Mouse (Mus musculus): ENCODE measurements around the gene Oprm1. TPM values are rescaled to one million over a fixed set of nuclear protein-coding genes. Genes with fewer than 3 reads are reported as not detected.

Gene Oprm1
- polyA plus RNA-seq, 1 experiment from 2014 or later = not detected

DNA sequence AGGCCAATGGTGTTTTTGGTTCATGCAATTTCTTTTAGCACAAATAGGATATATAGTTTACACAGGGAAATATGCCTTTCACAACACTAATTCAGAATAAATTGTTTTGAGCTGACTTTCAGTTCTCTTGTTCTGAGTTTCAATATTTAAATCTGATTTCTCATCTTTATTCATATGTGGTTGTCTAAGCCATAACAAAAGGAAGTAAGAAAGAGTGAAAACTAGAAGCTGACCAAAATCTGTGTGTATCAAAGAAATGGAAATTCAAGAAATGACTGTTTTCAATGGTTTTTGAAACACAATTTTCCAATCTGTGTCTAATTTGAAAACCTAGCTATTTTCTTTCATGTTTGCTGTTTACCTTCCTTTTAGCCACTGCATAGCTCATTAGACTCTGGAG lies 282.7 kb downstream of the Oprm1 start:
- Histone ChIP-seq H3K27ac (no peak overlapping the region), H3K27me3 (ENCODE audit: low read depth, poor library complexity, severe bottlenecking) (no peaks in the 10 kb centered on the region), H3K36me3 (no peaks in the 10 kb centered on the region), H3K4me3 (no peak overlapping the region), H3K4me1 (peaks cover 4% of the 10 kb centered on the region; the same call in 1 of the 2 replicates), H3K9me3 (replicated peaks) (no peaks in the 10 kb centered on the region)
- DNase-seq (ENCODE audit: low spot score) = no peak

DNA sequence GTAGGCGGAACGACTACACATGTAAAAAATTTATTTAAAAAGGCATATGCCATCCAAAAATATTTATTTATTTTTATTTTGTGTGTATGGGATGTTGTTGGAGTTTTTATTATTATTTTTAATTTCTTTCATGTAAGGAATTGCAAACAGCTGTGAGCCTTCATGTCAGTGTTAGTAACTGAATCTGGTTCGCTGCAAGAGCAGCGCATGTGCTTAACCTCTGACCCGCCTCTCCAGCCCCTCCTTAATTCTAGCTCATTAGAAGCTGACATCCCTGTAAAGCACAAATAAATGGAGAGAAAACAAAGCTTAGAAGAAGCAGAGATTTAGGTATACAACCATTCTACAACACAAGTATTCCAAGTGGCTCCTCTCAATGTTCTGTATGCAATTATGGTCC lies 285.6 kb downstream of the Oprm1 start:
- Histone ChIP-seq H3K27ac (no peak overlapping the region), H3K4me3 (no peak overlapping the region), H3K9me3 (replicated peaks) (no peaks in the 10 kb centered on the region), H3K27me3 (ENCODE audit: low read depth, poor library complexity, severe bottlenecking) (no peaks in the 10 kb centered on the region), H3K36me3 (no peaks in the 10 kb centered on the region), H3K4me1 (peaks cover 16% of the 10 kb centered on the region)
- 68% methylated on average over 5 of the region's 5 CpGs for WGBS
- DNase-seq (ENCODE audit: low spot score) = no peak

DNA sequence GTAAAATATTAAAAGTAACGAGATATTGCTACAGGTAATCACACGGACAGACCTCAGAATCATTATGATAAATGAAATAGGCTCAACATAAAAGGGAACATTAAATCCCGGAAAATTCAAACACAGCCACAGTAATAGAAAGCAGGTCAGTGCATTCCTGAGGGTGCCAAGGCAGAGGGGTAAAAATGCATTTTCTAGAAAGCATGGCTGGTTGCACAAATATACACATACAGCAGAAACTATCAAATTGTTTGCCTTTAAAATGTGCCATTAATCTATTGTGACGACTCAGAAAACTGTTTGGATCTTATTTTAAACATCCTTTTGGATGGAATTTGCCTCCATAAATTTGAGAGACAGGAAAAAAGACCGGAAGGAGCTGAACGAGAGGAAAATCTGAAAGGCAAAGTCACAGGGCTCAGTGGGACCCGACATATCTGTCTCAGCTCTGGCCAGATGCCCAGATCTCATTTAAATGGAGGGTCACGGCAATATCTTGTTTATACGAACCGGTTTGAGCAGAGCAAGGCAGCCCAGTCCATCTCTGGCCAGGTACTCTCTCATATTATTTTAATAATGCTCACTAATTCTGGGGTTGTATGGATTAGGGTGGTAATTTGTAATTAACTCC lies 289.1 kb downstream of the Oprm1 start:
- Histone ChIP-seq H3K27ac (no peak overlapping the region), H3K4me1 (peaks cover 19% of the 10 kb centered on the region), H3K27me3 (ENCODE audit: low read depth, poor library complexity, severe bottlenecking) (no peaks in the 10 kb centered on the region), H3K4me3 (no peak overlapping the region), H3K36me3 (no peaks in the 10 kb centered on the region), H3K9me3 (replicated peaks) (no peaks in the 10 kb centered on the region)
- WGBS = 68% methylated on average over 10 of the region's 10 CpGs
- DNase-seq (ENCODE audit: low spot score) = no peak

DNA sequence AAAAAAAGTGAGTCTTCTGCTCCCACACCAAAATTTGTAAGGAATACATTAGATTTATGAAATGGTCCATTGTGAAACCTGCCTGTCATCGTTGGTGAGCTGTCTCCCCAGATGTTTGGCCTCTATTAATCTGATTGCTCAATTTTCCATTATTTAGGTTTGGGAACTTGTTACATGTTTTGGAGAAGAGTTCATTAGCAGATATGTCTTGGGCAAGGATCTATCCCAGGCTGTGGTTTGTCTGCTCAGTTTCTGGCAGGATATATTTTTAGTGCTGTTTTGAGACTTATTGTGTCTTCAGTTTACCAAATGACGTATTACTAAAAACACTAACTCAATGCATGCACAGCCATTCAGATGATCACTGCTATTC lies 289.6 kb downstream of the Oprm1 start:
- no peak overlapping the region for H3K27ac ChIP-seq
- no peak overlapping the region for H3K4me3 ChIP-seq
- no peaks in the 10 kb centered on the region for H3K36me3 ChIP-seq
- DNase-seq (ENCODE audit: low spot score) = no peak
- no peaks in the 10 kb centered on the region for H3K27me3 ChIP-seq (ENCODE audit: low read depth, poor library complexity, severe bottlenecking)
- no peaks in the 10 kb centered on the region for H3K9me3 ChIP-seq (replicated peaks)
- H3K4me1 ChIP-seq = peaks cover 24% of the 10 kb centered on the region
- 97% methylated on average over 2 of the region's 2 CpGs for WGBS

DNA sequence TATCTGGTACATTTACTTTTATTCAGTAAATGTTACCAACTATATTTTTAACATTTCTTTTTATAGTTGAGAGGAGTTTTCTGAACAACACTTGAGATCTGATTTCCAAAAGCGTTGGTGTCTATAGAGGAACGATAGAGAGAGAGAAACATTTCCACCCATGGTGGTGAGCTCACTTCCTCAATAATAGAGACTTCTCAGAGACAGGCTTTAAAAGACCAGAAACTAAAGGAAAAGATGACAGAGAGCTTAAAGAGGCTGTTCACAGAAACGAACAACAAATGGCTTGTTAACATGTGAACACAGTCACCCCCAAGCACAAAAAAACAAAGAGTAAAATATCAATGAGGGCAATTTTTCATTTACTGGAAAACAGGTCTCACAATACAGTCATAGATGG lies 291.6 kb downstream of the Oprm1 start:
- no peaks in the 10 kb centered on the region for H3K9me3 ChIP-seq (replicated peaks)
- no peak overlapping the region for H3K27ac ChIP-seq
- DNase-seq (ENCODE audit: low spot score) = no peak
- 89% methylated on average over 3 of the region's 3 CpGs for whole genome bisulfite sequencing
- H3K4me1 ChIP-seq = peaks cover 20% of the 10 kb centered on the region
- H3K36me3 ChIP-seq = no peaks in the 10 kb centered on the region
- H3K27me3 ChIP-seq (ENCODE audit: low read depth, poor library complexity, severe bottlenecking) = no peaks in the 10 kb centered on the region
- no peak overlapping the region for H3K4me3 ChIP-seq

DNA sequence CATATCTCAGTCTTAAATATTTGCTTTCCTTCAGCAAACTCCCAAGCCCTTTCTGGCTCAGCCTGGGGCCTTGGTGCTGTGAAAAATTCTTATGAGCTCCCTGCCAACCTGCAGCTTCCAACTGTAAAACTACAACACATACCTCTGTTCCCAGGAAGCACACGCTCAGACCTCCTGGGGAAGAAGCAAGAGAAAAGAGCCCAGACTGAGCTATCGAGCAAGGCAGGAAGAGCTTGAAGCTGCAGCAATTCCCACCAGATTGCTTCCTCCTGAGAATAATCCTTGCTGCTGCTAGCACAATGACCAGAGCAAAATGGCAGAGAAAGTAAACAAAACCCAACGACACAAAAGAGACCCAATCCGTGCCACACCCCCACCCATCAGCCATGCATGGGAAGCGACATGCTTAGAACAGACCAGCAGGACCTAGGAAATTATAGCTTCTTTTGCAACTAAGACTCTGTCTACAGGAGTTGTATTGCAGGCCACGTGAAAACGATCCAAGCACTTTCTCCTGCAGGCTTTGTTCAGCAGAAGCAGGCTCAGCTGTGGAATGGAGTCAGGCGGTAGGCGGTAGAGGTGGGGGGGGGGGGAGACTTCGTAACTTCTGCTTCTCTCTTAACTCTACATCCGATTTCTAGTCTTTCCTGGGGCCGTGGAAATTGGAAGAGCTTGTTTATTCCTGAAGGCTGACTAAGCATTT lies 294.2 kb downstream of the Oprm1 start, which contains the start of gene Ipcef1:
Gene Ipcef1, minus strand, starts transcription at position 164 of the 703 bp plus-strand sequence.
- H3K4me1 ChIP-seq = peaks cover 13% of the 10 kb centered on the region
- no peaks in the 10 kb centered on the region for H3K9me3 ChIP-seq (replicated peaks)
- no peaks in the 10 kb centered on the region for H3K27me3 ChIP-seq (ENCODE audit: low read depth, poor library complexity, severe bottlenecking)
- H3K27ac ChIP-seq = peak within 1 kb of the TSS; percentile 63
- H3K4me3 ChIP-seq = no peak within 1 kb of the TSS
- no peak for DNase-seq (ENCODE audit: low spot score)
- 51% methylated on average over 12 of the region's 12 CpGs for WGBS
- H3K36me3 ChIP-seq = no peaks in the 10 kb centered on the region

DNA sequence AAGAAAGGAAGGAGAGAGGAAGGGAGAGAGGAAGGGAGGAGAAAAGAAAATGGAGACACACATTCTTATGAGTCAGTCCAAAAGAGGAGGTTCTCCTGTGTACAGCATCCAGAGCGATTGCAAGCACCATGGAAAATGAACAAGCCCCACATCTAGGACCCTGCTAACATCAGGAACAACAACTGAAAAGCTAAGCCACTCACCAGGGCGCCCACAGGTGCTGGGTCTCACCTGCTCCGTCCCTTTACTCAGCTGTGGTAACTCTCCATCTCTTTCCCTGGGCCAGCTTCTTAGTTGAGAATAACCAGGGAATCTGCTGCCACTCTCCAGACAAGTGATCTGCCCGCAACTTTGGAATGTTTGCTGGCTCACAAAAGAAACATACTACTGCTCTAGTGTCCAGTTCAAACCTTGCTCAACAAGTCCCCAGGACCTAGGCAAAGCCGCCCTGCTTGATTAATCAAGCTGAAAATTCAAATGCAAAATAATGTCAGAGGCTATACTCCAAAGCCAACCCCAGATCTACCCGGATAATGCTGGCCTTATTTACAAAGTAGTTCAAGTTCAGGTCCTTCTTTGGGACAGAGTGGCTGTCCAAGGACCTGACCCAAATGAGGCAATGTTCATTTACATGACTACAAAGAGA lies 296.4 kb downstream of the Oprm1 start:
- Histone ChIP-seq H3K4me1 (peaks cover 8% of the 10 kb centered on the region), H3K27me3 (ENCODE audit: low read depth, poor library complexity, severe bottlenecking) (no peaks in the 10 kb centered on the region), H3K4me3 (no peak overlapping the region), H3K27ac (no peak overlapping the region), H3K36me3 (no peaks in the 10 kb centered on the region), H3K9me3 (replicated peaks) (no peaks in the 10 kb centered on the region)
- DNase-seq (ENCODE audit: low spot score) = no peak
- WGBS = 82% methylated on average over 6 of the region's 6 CpGs

DNA sequence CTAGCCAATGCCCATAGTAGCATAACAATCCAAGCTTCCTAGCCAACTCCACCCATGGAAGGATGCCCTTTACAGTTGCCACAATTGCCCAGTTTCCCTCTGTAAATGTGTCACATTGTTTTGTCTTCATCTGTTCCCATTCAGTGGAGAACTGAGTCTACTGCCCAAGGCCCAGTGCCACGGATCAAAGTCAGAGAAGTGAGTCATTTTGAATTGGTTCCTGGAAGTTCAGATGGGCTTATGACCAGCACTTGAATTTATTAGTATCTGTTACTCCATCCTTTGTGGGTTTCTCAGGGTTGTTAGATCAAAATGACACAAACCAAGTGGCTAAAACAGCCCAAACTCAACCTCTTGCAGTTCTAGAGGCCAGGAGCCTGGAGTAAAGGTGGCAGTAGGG lies 299.2 kb downstream of the Oprm1 start:
- H3K36me3 ChIP-seq = no peaks in the 10 kb centered on the region
- WGBS = 83% methylated on average over 1 of the region's 1 CpGs

DNA sequence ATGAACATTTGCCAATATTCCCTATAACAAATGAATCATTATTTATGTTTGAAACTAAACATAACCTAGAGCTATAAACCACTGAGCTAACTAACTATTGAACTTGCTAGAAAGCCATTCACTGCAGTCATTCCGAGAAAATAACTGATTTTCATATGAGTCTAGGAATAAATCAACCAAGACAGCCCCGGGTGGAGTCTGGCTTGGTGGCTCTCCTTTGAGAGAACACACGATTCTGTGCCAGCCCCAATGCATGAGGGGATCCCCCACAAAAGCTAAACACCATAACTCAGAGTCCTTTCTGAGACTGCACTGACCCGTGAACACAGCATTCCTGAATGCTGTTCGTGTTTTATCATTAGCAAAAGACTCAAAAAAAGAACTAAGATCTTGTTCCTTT lies 302.0 kb downstream of the Oprm1 start:
- 85% methylated on average over 5 of the region's 5 CpGs for WGBS
- no peak overlapping the region for H3K4me3 ChIP-seq
- no peaks in the 10 kb centered on the region for H3K27me3 ChIP-seq (ENCODE audit: low read depth, poor library complexity, severe bottlenecking)

More for the DNA sequence above, 299.2 kb downstream of the Oprm1 start:
- H3K9me3 ChIP-seq (replicated peaks) = no peaks in the 10 kb centered on the region
- H3K27ac ChIP-seq = no peak overlapping the region
- no peak for DNase-seq (ENCODE audit: low spot score)
- no peak overlapping the region for H3K4me3 ChIP-seq
- H3K4me1 ChIP-seq = peaks cover 3% of the 10 kb centered on the region; the same call in 1 of the 2 replicates
- no peaks in the 10 kb centered on the region for H3K27me3 ChIP-seq (ENCODE audit: low read depth, poor library complexity, severe bottlenecking)

DNA sequence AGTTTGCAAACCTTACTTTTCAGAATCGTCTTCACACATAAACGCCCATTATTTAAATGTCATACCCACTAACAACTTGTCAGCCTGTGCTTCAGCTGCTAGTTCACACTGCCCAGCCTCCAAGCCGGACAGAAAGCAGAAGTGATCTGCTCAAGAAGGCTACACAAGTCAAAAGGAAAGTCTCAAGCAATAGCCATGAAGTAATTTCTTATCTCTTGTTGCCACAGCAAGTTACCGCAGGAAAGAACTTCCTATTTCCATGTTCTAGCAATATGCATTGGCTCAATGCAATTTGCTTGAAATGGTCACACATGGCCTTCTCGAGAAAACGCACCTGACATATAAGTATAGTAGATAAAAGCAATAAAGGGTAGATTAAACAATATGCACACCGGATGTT lies 304.7 kb downstream of the Oprm1 start:
- Histone ChIP-seq H3K4me1 (no peaks in the 10 kb centered on the region), H3K27ac (no peak overlapping the region), H3K4me3 (no peak overlapping the region), H3K27me3 (ENCODE audit: low read depth, poor library complexity, severe bottlenecking) (no peaks in the 10 kb centered on the region), H3K36me3 (no peaks in the 10 kb centered on the region), H3K9me3 (replicated peaks) (no peaks in the 10 kb centered on the region)
- no peak for DNase-seq (ENCODE audit: low spot score)
- 94% methylated on average over 7 of the region's 7 CpGs for WGBS

More for the DNA sequence above, 302.0 kb downstream of the Oprm1 start:
- no peaks in the 10 kb centered on the region for H3K9me3 ChIP-seq (replicated peaks)
- no peak overlapping the region for H3K27ac ChIP-seq
- no peaks in the 10 kb centered on the region for H3K36me3 ChIP-seq
- DNase-seq (ENCODE audit: low spot score) = no peak
- no peaks in the 10 kb centered on the region for H3K4me1 ChIP-seq

DNA sequence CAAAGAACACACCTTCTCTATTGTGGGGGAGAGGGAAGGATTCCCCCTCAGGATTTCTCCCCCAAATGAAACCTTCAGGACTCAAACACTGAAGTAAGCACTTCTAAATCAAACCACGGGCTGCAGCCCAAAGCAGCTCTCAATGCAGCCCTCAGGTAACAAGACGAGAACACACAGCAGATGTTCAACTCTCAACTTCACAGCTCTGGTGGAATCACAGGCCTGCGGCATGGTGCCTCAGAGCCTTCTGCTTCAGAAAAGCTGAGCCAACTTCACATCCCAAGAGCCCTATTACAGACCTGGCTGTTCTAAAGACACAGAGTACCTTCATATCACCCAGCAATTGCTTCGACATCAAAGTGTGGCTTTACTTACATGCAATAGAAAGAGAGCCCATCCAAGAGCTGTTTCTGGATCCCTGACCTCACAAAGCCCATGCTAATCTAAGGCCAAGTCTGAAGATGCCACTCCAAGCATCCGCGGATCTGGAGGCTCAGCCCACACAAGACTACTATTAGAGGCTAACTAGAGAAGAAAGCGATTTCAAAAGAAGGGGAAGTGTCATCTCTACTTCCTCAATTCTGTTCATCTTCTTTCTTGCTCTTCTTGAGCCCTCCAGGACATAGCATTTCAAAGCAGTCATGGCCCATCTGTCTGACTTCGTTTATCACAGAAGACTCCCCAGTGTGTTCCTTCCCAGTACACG lies 305.6 kb downstream of the Oprm1 start:
- no peak for DNase-seq (ENCODE audit: low spot score)
- H3K4me1 ChIP-seq = no peaks in the 10 kb centered on the region
- no peak overlapping the region for H3K27ac ChIP-seq
- H3K27me3 ChIP-seq (ENCODE audit: low read depth, poor library complexity, severe bottlenecking) = no peaks in the 10 kb centered on the region
- H3K9me3 ChIP-seq (replicated peaks) = no peaks in the 10 kb centered on the region
- 87% methylated on average over 9 of the region's 9 CpGs for WGBS
- no peaks in the 10 kb centered on the region for H3K36me3 ChIP-seq
- H3K4me3 ChIP-seq = no peak overlapping the region

DNA sequence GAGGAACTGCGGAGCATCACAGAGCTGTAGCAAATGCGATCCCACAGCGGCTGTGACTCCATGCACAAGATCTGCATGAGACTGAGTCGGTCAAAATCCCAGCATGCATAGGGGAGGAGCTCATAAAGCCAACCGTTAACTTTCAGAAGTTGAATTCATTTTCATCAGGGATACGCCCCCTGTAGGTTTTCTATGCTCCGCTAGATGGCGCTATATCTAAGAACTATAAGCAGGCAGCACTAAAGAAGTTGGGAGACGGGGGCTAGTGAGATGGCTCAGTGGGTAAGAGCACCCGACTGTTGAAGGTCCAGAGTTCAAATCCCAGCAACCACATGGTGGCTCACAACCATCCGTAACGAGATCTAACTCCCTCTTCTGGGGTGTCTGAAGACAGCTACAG lies 310.3 kb downstream of the Oprm1 start:
- no peaks in the 10 kb centered on the region for H3K9me3 ChIP-seq (replicated peaks)
- WGBS = 69% methylated on average over 12 of the region's 12 CpGs

DNA sequence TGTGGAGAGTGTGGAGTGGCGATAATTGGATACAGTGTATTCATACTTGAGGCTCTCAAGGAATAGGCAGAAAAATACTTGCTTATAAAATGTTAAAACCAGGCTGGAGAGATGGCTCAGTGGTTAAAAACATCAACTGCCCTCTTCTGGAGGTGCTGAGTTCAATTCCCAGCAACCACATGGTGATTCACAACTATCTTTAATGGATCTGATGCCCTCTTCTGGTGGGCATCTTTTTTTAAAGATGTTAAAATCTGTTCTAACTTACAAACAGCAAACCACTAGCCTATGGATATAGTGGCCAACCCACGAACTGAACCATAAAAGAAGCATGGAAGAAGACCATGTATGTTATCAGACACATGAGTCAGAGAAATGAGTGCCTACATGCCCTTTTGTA lies 310.8 kb downstream of the Oprm1 start:
- no peaks in the 10 kb centered on the region for H3K9me3 ChIP-seq (replicated peaks)
- DNase-seq (ENCODE audit: low spot score) = no peak
- no peaks in the 10 kb centered on the region for H3K4me1 ChIP-seq
- H3K27ac ChIP-seq = no peak overlapping the region
- 92% methylated on average over 2 of the region's 2 CpGs for WGBS
- no peaks in the 10 kb centered on the region for H3K27me3 ChIP-seq (ENCODE audit: low read depth, poor library complexity, severe bottlenecking)
- no peaks in the 10 kb centered on the region for H3K36me3 ChIP-seq
- H3K4me3 ChIP-seq = no peak overlapping the region

More for the DNA sequence above, 310.3 kb downstream of the Oprm1 start:
- no peak overlapping the region for H3K27ac ChIP-seq
- no peaks in the 10 kb centered on the region for H3K36me3 ChIP-seq
- no peak for DNase-seq (ENCODE audit: low spot score)
- no peaks in the 10 kb centered on the region for H3K27me3 ChIP-seq (ENCODE audit: low read depth, poor library complexity, severe bottlenecking)
- H3K4me1 ChIP-seq = no peaks in the 10 kb centered on the region
- H3K4me3 ChIP-seq = no peak overlapping the region
